In genomic region chr10:61451463-61451930, GRCm38 (mm10) we compare ENCODE assay signal across 8 mouse cellular contexts. TPM values are rescaled to one million over a fixed set of nuclear protein-coding genes. Genes with fewer than 3 reads are reported as not detected.
DNase-seq lines count a peak whose midpoint lies in the region; ATAC-seq and TF ChIP-seq lines count a peak whose summit lies in the region.

No protein-coding gene starts in this region.

- ATAC-seq in embryonic facial prominence, embryonic 15.5 days (ENCODE audit: insufficient number of reproducible peaks, low FRiP score, low TSS enrichment, low read depth) = no peak
- ATAC-seq in hematopoietic stem cell, adult 5-6 weeks (replicated peaks in 1 of 2; ENCODE audit: insufficient read depth in 1 of 2, low FRiP score in 2 of 2, low TSS enrichment in 1 of 2, low read depth in 1 of 2, poor library complexity in 2 of 2, severe bottlenecking in 2 of 2) = peak; percentile 25 to 40; a peak in 3 of 4 replicates
- ATAC-seq in limb, embryonic 12.5 days (ENCODE audit: insufficient number of reproducible peaks, insufficient read depth, low FRiP score, low TSS enrichment, low read depth) = no peak
- ATAC-seq in midbrain, embryonic 12.5 days (ENCODE audit: low FRiP score, low read depth) = no peak
- ATAC-seq in stomach, embryonic 16.5 days (ENCODE audit: insufficient read depth, low FRiP score) = no peak

- peaks cover 0 to 9% of the 10 kb centered on the region in 2 experiments; a peak in 2 of 4 replicates for H3K4me1 ChIP-seq in ES-E14 (ENCODE audit: control insufficient read depth in 2 of 2, insufficient read depth in 2 of 2, low read length in 2 of 2, poor library complexity in 1 of 2)
- peaks cover 42% of the 10 kb centered on the region for H3K4me1 ChIP-seq in embryonic facial prominence, embryonic 15.5 days
- H3K4me1 ChIP-seq in limb, embryonic 12.5 days (replicated peaks) = peaks cover 37% of the 10 kb centered on the region
- H3K4me1 ChIP-seq in midbrain, embryonic 12.5 days = peaks cover 43% of the 10 kb centered on the region
- H3K4me1 ChIP-seq in stomach, embryonic 16.5 days (ENCODE audit: control insufficient read depth, insufficient read depth, low read length) = peaks cover 15% of the 10 kb centered on the region

- 2% methylated on average over 8 of the region's 8 CpGs for WGBS in embryonic facial prominence, embryonic 15.5 days
- WGBS in limb, embryonic 12.5 days = 7% methylated on average over 8 of the region's 8 CpGs
- WGBS in midbrain, embryonic 12.5 days = 6% methylated on average over 8 of the region's 8 CpGs
- WGBS in stomach, embryonic 16.5 days = 2% methylated on average over 8 of the region's 8 CpGs

- DNase-seq in 3134 (ENCODE audit: extremely low read depth, insufficient read length, low spot score) = peak; percentile 50
- no peak for DNase-seq in ES-E14 (ENCODE audit: low read depth, low spot score)
- no peak for DNase-seq in layer of hippocampus, postnatal 14 days (ENCODE audit: low spot score in 2 of 2)

- H3K4me2 ChIP-seq in embryonic facial prominence, embryonic 15.5 days (replicated peaks) = peak overlapping the region; percentile 64
- peak overlapping the region; percentile 83 for H3K4me2 ChIP-seq in limb, embryonic 12.5 days
- peak overlapping the region; percentile 92 for H3K4me2 ChIP-seq in midbrain, embryonic 12.5 days (replicated peaks)
- peak overlapping the region; percentile 68 for H3K4me2 ChIP-seq in stomach, embryonic 16.5 days (ENCODE audit: low read depth, low read length)

- H3K27ac ChIP-seq in ES-E14 (ENCODE audit: insufficient read depth, low read depth, low read length, poor library complexity, severe bottlenecking) = no peak overlapping the region
- H3K27ac ChIP-seq in embryonic facial prominence, embryonic 15.5 days (replicated peaks) = peak overlapping the region; percentile 78
- no peak overlapping the region for H3K27ac ChIP-seq in limb, embryonic 12.5 days
- no peak overlapping the region for H3K27ac ChIP-seq in midbrain, embryonic 12.5 days (replicated peaks)
- peak overlapping the region; percentile 87 for H3K27ac ChIP-seq in stomach, embryonic 16.5 days (ENCODE audit: low read length)

- peak overlapping the region; percentile 93 for H3K9ac ChIP-seq in ES-E14 (ENCODE audit: insufficient read depth, low read depth, low read length, poor library complexity, severe bottlenecking)
- H3K9ac ChIP-seq in embryonic facial prominence, embryonic 15.5 days = peak overlapping the region; percentile 88
- peak overlapping the region; percentile 93 for H3K9ac ChIP-seq in limb, embryonic 12.5 days (replicated peaks)
- H3K9ac ChIP-seq in midbrain, embryonic 12.5 days (replicated peaks) = peak overlapping the region; percentile 93
- peak overlapping the region; percentile 96 for H3K9ac ChIP-seq in stomach, embryonic 16.5 days (ENCODE audit: low read length)

- in situ Hi-C loops in ES-E14 (cut with MboI; ENCODE audit: low sequenced_read_pairs in 2 of 2, unreplicated experiment in 2 of 2) = no loop called here

- peak overlapping the region; percentile 71 to 87 for H3K4me3 ChIP-seq in ES-E14 (ENCODE audit: insufficient read depth in 1 of 2, low read depth in 1 of 2, low read length in 2 of 2, poor library complexity in 1 of 2, severe bottlenecking in 1 of 2)
- peak overlapping the region; percentile 96 for H3K4me3 ChIP-seq in embryonic facial prominence, embryonic 15.5 days (replicated peaks)
- peak overlapping the region; percentile 99 for H3K4me3 ChIP-seq in limb, embryonic 12.5 days (replicated peaks)
- peak overlapping the region; percentile 82 for H3K4me3 ChIP-seq in midbrain, embryonic 12.5 days
- peak overlapping the region; percentile 83 for H3K4me3 ChIP-seq in stomach, embryonic 16.5 days (replicated peaks; ENCODE audit: low read length)

- H3K27me3 ChIP-seq in embryonic facial prominence, embryonic 15.5 days = no peaks in the 10 kb centered on the region
- no peaks in the 10 kb centered on the region for H3K27me3 ChIP-seq in limb, embryonic 12.5 days
- no peaks in the 10 kb centered on the region for H3K27me3 ChIP-seq in midbrain, embryonic 12.5 days
- no peaks in the 10 kb centered on the region for H3K27me3 ChIP-seq in stomach, embryonic 16.5 days (ENCODE audit: control insufficient read depth, insufficient read depth, low read length)

- no peaks in the 10 kb centered on the region for H3K9me3 ChIP-seq in ES-E14 (ENCODE audit: control insufficient read depth, insufficient read depth, low read depth, low read length)
- H3K9me3 ChIP-seq in embryonic facial prominence, embryonic 15.5 days (replicated peaks) = no peaks in the 10 kb centered on the region
- H3K9me3 ChIP-seq in limb, embryonic 12.5 days = no peaks in the 10 kb centered on the region
- no peaks in the 10 kb centered on the region for H3K9me3 ChIP-seq in midbrain, embryonic 12.5 days
- H3K9me3 ChIP-seq in stomach, embryonic 16.5 days (replicated peaks; ENCODE audit: control insufficient read depth, low read length) = no peaks in the 10 kb centered on the region

- peaks cover 25% of the 10 kb centered on the region for H3K36me3 ChIP-seq in ES-E14 (ENCODE audit: control insufficient read depth, insufficient read depth, low read length, poor library complexity, severe bottlenecking)
- 0 out of 2 replicates have a peak, but pooled peaks cover 4% of the 10 kb centered on the region for H3K36me3 ChIP-seq in embryonic facial prominence, embryonic 15.5 days
- H3K36me3 ChIP-seq in limb, embryonic 12.5 days = peaks cover 34% of the 10 kb centered on the region; the same call in 1 of the 2 replicates
- H3K36me3 ChIP-seq in midbrain, embryonic 12.5 days = 0 out of 2 replicates have a peak, but pooled peaks cover 8% of the 10 kb centered on the region
- no peaks in the 10 kb centered on the region for H3K36me3 ChIP-seq in stomach, embryonic 16.5 days (ENCODE audit: control insufficient read depth, insufficient read depth, low read length)

TF ChIP-seq in ES-E14, 5 proteins besides CTCF, POLR2A, EP300 and RAD21:
- no peak for TF ChIP-seq HCFC1 (IDR thresholded peaks at IDR 0.05; ENCODE audit: borderline replicate concordance, insufficient read depth, low read length)
- TF ChIP-seq CHD2 (IDR thresholded peaks at IDR 0.05; ENCODE audit: low read depth, low read length) = no peak
- TF ChIP-seq ZC3H11A (IDR thresholded peaks at IDR 0.05; ENCODE audit: borderline replicate concordance, low read depth, low read length) = no peak
- TF ChIP-seq ZNF384 (IDR thresholded peaks at IDR 0.05; ENCODE audit: low read depth, low read length) = no peak
- no peak for TF ChIP-seq MAFK (IDR thresholded peaks at IDR 0.05; ENCODE audit: insufficient read depth, low read depth, low read length)

RNA-seq across cellular contexts. Expression of gene Eif4ebp2, which starts 1.0 kb away (rescaled TPM):
- total RNA-seq in ES-E14 (2012; rRNA removed) = 27.0 and 32.3 TPM in 2 replicates
- polyA plus RNA-seq in embryonic facial prominence, embryonic 15.5 days (2015; fragmentation: Nextera tagmentation; extraction: Ambion mirVana) = 66.0 and 66.9 TPM in 2 replicates
- 12.8 and 17.4 TPM in 2 replicates for total RNA-seq in hematopoietic stem cell, adult 5-6 weeks (2017)
- 60.2 and 72.2 TPM in 2 replicates for polyA plus RNA-seq in limb, embryonic 12.5 days (2016; fragmentation: Nextera tagmentation; extraction: Ambion mirVana)
- 78.9 and 79.2 TPM in 2 replicates for polyA plus RNA-seq in midbrain, embryonic 12.5 days (2016; fragmentation: Nextera tagmentation; extraction: Ambion mirVana)
- polyA plus RNA-seq in stomach, embryonic 16.5 days (2015; fragmentation: Nextera tagmentation; extraction: Ambion mirVana) = 40.7 and 46.6 TPM in 2 replicates
- total RNA-seq in layer of hippocampus, postnatal 14 days (2021) = 10 to 100 TPM; 46.2 to 51.2 TPM

RNA-seq across cellular contexts. Expression of gene Lrrc20, which starts 24.1 kb away (rescaled TPM):
- total RNA-seq in ES-E14 (2012; rRNA removed) = 1.9 and 2.1 TPM in 2 replicates
- polyA plus RNA-seq in embryonic facial prominence, embryonic 15.5 days (2015; fragmentation: Nextera tagmentation; extraction: Ambion mirVana) = 10.0 and 10.5 TPM in 2 replicates
- total RNA-seq in hematopoietic stem cell, adult 5-6 weeks (2017) = 2.3 and 3.7 TPM in 2 replicates
- 11.3 and 11.6 TPM in 2 replicates for polyA plus RNA-seq in limb, embryonic 12.5 days (2016; fragmentation: Nextera tagmentation; extraction: Ambion mirVana)
- polyA plus RNA-seq in midbrain, embryonic 12.5 days (2016; fragmentation: Nextera tagmentation; extraction: Ambion mirVana) = 13.7 and 14.3 TPM in 2 replicates
- 5.6 and 6.0 TPM in 2 replicates for polyA plus RNA-seq in stomach, embryonic 16.5 days (2015; fragmentation: Nextera tagmentation; extraction: Ambion mirVana)
- total RNA-seq in layer of hippocampus, postnatal 14 days (2021) = 10 to 100 TPM; 18.7 to 21.6 TPM

RNA-seq across cellular contexts. Expression of gene Nodal, which starts 33.7 kb away (rescaled TPM):
- total RNA-seq in ES-E14 (2012; rRNA removed) = 164 and 277 TPM in 2 replicates
- 0.08 and 0.20 TPM in 2 replicates for polyA plus RNA-seq in embryonic facial prominence, embryonic 15.5 days (2015; fragmentation: Nextera tagmentation; extraction: Ambion mirVana)
- not detected in 2 replicates for total RNA-seq in hematopoietic stem cell, adult 5-6 weeks (2017)
- 0.26 TPM in 1 of 2 replicates, not detected in the other for polyA plus RNA-seq in limb, embryonic 12.5 days (2016; fragmentation: Nextera tagmentation; extraction: Ambion mirVana)
- not detected in 2 replicates for polyA plus RNA-seq in midbrain, embryonic 12.5 days (2016; fragmentation: Nextera tagmentation; extraction: Ambion mirVana)
- polyA plus RNA-seq in stomach, embryonic 16.5 days (2015; fragmentation: Nextera tagmentation; extraction: Ambion mirVana) = 0.21 and 0.31 TPM in 2 replicates
- not detected for total RNA-seq in layer of hippocampus, postnatal 14 days (2021)

Comparison
In these comparisons a context has a peak if more than half of its experiments do, and no peak if none do; other contexts are left out.
1. H3K27ac ChIP-seq: peak in embryonic facial prominence, embryonic 15.5 days (single experiment) and stomach, embryonic 16.5 days (single experiment); none in ES-E14 (single experiment), limb, embryonic 12.5 days (single experiment) and midbrain, embryonic 12.5 days (single experiment).
2. ATAC-seq: peak in hematopoietic stem cell, adult 5-6 weeks (2 of 2); none in embryonic facial prominence, embryonic 15.5 days (single experiment), limb, embryonic 12.5 days (single experiment), midbrain, embryonic 12.5 days (single experiment) and stomach, embryonic 16.5 days (single experiment).
3. Peak in every context shown above with its lines, with median percentiles within 50 percentile points of each other: H3K4me3 ChIP-seq, H3K9ac ChIP-seq and H3K4me2 ChIP-seq.